Mouse (Mus musculus) heart, embryonic 14.5 days (tissue): ENCODE data around the gene Fntb. TPM values are rescaled to one million over a fixed set of nuclear protein-coding genes. Genes with fewer than 3 reads are reported as not detected.

ENCODE experiments used
- ATAC-seq: fragments of 200-750 bp; cut with Nextera tagmentation; 2 replicates; pipeline ENCODE4 v1.8.0; 2017; ENCODE audit warnings: low read depth, moderate TSS enrichment; ENCODE audit not compliant: insufficient number of reproducible peaks, insufficient read depth, low FRiP score
- H3K27ac ChIP-seq, 2 experiments: fragments of 200-500 bp in 1 of 2; fragments of 300-500 bp in 1 of 2; sonication (generic) in 1 of 2; replicated peaks in 1 of 2; 2 replicates each; pipeline ENCODE4 v1.5.1; 2012 to 2014; ENCODE audit warnings: low read depth in 2 of 2, low read length in 2 of 2, control low read depth in 1 of 2, mild to moderate bottlenecking in 1 of 2, mixed read lengths in 1 of 2; ENCODE audit not compliant: control insufficient read depth in 1 of 2, insufficient read depth in 1 of 2
- H3K27me3 ChIP-seq: fragments of 300-500 bp; sonication (generic); 2 replicates; pipeline ENCODE4 v1.6.1; 2014; ENCODE audit warnings: mild to moderate bottlenecking, low read length, control low read depth; ENCODE audit not compliant: control insufficient read depth, insufficient read depth
- H3K36me3 ChIP-seq: fragments of 300-500 bp; sonication (generic); 2 replicates; pipeline ENCODE4 v1.6.1; 2014; ENCODE audit warnings: mild to moderate bottlenecking, control low read depth, low read length, mixed read lengths; ENCODE audit not compliant: control insufficient read depth, insufficient read depth
- H3K4me1 ChIP-seq, 2 experiments: fragments of 200-500 bp in 1 of 2; fragments of 300-500 bp in 1 of 2; sonication (generic) in 1 of 2; 2 replicates each; pipeline ENCODE4 v1.6.1; 2012 to 2014; ENCODE audit warnings: low read length in 2 of 2, control low read depth in 1 of 2, mixed read lengths in 1 of 2; ENCODE audit not compliant: control insufficient read depth in 2 of 2, insufficient read depth in 2 of 2
- H3K4me2 ChIP-seq: fragments of 300-500 bp; sonication (generic); 2 replicates; pipeline ENCODE4 v1.6.1; 2014; ENCODE audit warnings: mild to moderate bottlenecking, low read length
- H3K4me3 ChIP-seq, 2 experiments: fragments of 200-500 bp in 1 of 2; fragments of 300-500 bp in 1 of 2; sonication (generic) in 1 of 2; 2 replicates each; pipeline ENCODE4 v1.5.1; 2012 to 2014; ENCODE audit warnings: low read length in 2 of 2, mild to moderate bottlenecking in 2 of 2, control low read depth in 1 of 2, low read depth in 1 of 2, moderate library complexity in 1 of 2; ENCODE audit not compliant: control insufficient read depth in 1 of 2, insufficient read depth in 1 of 2
- H3K9ac ChIP-seq: fragments of 300-500 bp; sonication (generic); 2 replicates; pipeline ENCODE4 v1.6.1; 2014; ENCODE audit warnings: mild to moderate bottlenecking, low read length
- H3K9me3 ChIP-seq: fragments of 300-500 bp; sonication (generic); 2 replicates; pipeline ENCODE4 v1.6.1; 2016; ENCODE audit warnings: low read length, control low read depth; ENCODE audit not compliant: control insufficient read depth
- WGBS: fragments of 180-500 bp; shearing (Covaris S2); extraction: QIAGEN DNeasy Blood & Tissue Kit; methylation state at CpG from one replicate; pipeline ENCODE4 v1.1.7; 2014; 5-methylcytosine and 5-hydroxymethylcytosine counted together
- polyA plus RNA-seq: library from polyadenylated mRNA; unstranded; fragments of >200 nt; fragmentation: Nextera tagmentation; extraction: Ambion mirVana; gene quantifications from 2 replicates; pipeline ENCODE4 v1.2.1, GENCODE M21; 2014

The Fntb gene
- polyA plus RNA-seq, 1 experiment from 2014 or later, result 24.5 TPM

DNA sequence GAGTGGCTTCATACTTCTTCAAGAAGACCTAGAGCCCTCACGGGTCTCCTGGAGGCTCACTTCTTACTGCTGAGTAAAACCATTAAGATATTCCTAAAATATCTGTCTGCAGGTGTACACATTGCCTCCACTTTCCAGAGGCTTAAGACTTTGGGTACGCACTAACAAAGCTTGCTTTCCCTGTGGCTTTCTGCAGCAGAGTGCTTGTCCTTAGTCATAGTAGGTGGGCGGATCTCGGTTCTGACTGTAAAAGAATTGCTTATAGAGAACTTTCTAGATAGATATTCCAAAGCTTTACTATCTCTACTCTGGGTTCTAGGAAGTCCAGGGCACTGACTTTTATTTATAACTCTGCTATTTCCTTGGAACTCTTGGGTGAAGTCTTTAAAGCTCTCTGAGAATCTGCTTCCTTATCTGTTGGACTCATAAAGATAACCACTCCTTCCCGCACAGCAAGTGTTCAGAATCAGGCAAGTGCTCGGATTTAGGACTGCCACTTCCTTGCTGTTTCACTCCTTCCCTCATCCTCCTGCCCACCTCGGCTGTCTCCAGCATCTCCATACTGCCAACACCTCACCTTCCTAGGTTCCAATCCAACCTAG lies 31.6 kb downstream of the Fntb start:
- 68% methylated on average over 7 of the region's 7 CpGs for WGBS
- H3K9ac ChIP-seq, result no peak overlapping the region
- ATAC-seq, result no peak

DNA sequence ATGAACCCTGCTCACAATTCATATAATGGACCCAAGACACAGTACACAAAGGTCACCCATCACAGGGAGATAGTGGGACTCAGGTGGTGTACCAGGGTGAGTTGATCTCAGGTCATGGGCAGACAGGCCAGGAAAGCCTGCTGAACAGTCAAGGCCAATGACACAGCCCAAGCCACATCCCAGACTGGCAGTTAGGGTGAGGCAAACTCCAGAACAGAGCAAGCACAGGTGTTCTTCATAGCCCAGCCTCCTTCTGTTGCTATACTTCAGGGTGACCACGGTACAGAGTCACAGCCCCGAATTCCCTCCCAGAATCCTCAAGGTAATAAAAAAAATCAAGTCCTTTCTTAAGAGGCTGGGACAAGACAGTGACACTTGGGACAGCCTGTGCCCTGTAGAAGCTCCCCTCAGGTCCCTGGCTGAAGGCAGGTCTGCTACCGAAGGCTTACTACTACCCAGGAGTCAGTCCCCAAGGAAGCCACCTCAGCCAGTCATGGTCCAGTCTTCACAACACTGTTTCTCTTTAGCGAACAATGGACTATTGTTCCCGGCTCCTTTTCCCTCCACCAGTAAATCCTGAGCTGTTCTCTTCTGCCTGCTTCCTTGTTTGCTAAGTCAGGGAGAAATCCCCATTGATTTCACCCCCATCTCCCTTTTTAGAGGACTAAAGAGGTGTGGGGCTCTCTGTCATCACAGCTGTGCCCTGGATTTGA lies 32.8 kb downstream of the Fntb start:
- Histone ChIP-seq H3K9me3 (no peaks in the 10 kb centered on the region), H3K9ac (no peak overlapping the region), H3K36me3 (no peaks in the 10 kb centered on the region), H3K4me2 (no peak overlapping the region), H3K4me3 (no peak overlapping the region), H3K4me1 (peaks cover 1 to 2% of the 10 kb centered on the region in 2 experiments; a peak in 2 of 4 replicates), H3K27me3 (no peaks in the 10 kb centered on the region), H3K27ac (no peak overlapping the region)
- 76% methylated on average over 5 of the region's 5 CpGs for WGBS
- no peak for ATAC-seq

More for the DNA sequence above, 31.6 kb downstream of the Fntb start:
- Histone ChIP-seq H3K27me3 (no peaks in the 10 kb centered on the region), H3K27ac (no peak overlapping the region), H3K36me3 (no peaks in the 10 kb centered on the region), H3K4me2 (no peak overlapping the region), H3K4me1 (no peaks in the 10 kb centered on the region; a peak in 1 of 4 replicates), H3K9me3 (no peaks in the 10 kb centered on the region), H3K4me3 (no peak overlapping the region)

DNA sequence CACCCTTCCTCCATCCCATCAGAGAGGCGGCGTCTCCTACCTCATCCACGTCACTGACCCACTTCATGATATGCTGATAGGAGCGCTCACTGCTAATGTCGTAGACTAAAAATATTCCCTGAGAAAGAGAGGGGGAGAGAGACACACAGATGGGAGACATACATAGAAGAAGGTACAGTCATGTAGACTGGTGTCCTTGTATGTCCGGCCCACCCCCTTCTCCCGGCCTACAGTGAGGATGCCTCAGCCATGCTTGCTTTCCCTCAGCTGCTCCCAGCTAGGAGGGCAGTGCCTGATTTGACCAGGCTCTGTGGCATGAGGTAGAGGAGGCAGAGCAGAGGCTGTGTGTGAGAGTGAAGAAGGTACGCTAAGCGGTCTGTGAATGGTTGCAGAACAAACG lies 37.6 kb downstream of the Fntb start:
- no peak overlapping the region for H3K4me3 ChIP-seq
- 61% methylated on average over 10 of the region's 10 CpGs for WGBS
- no peak overlapping the region for H3K9ac ChIP-seq
- no peaks in the 10 kb centered on the region for H3K9me3 ChIP-seq
- peaks cover 5% of the 10 kb centered on the region in 2 experiments; a peak in 2 of 4 replicates for H3K4me1 ChIP-seq
- ATAC-seq, result no peak
- H3K36me3 ChIP-seq, result no peaks in the 10 kb centered on the region
- H3K27me3 ChIP-seq, result no peaks in the 10 kb centered on the region
- H3K27ac ChIP-seq, result no peak overlapping the region
- H3K4me2 ChIP-seq, result no peak overlapping the region

DNA sequence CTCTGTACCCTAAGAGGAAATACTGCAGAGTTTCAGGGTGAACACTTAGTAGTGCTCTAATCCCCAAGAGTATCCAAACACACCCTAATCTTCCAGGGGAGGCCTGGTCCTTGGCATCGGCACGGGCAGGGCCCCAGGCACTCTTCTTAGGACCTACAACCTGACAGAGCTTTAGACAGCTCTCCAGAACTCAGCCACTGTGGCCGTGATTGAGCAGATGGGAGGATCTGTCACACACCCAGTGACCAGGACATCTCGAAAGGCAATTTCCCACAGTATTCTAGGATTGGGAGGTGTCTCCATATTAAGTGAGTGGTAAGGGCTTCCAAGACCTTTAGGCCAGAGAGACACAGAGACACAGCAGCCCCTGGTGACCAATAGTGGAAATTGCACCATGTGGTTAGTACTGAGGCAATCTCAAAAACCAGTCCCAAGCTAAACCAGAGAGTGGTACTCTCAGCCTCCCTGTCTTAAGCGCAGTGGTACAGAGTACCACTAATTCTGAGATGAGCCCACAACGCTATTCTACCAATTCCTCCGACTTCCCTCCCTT lies 38.4 kb downstream of the Fntb start:
- no peak overlapping the region for H3K4me2 ChIP-seq
- ATAC-seq, result peak; percentile 16; the same call in 1 of the 2 replicates
- H3K9me3 ChIP-seq, result no peaks in the 10 kb centered on the region
- no peak overlapping the region for H3K4me3 ChIP-seq
- H3K36me3 ChIP-seq, result no peaks in the 10 kb centered on the region
- WGBS, result 46% methylated on average over 7 of the region's 7 CpGs
- H3K27me3 ChIP-seq, result no peaks in the 10 kb centered on the region
- H3K4me1 ChIP-seq, result peaks cover 5% of the 10 kb centered on the region in 2 experiments; a peak in 2 of 4 replicates
- no peak overlapping the region for H3K27ac ChIP-seq
- H3K9ac ChIP-seq, result no peak overlapping the region

DNA sequence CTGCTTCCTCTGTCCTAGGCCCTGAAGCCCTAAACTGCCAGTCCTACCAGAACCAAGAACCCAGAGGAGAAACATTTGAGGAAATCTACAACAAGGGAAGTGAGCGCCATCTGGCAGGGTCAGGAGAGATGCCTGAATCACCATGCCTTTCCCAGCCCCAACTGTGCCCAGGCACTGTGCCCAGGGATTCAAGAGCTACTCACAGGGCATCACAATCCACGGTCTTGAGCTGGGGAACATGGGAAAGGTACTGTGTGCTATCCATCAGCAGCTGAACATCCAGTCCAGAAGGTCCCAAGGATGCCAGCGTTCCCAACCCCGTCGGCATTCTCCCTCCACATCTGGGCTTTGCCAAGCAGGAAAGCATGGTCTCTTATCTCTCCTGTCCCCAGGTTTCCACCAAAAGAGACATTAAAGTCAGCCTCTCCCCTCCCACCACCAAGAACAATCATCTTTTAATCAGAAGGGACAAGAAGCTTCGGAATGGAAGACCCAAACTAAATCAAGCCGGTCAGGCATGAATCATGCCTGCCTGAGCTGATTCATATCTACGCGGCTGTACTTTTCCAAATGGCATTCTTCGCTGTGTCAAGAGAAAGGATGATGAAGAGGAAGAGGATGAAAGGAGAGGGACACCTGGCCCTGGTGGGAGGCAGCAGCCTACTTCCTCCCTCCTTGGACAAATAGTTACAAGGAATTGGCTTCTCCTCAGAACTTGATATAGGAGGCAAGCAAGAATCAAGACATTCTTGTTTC lies 39.8 kb downstream of the Fntb start:
- no peak overlapping the region for H3K27ac ChIP-seq
- 78% methylated on average over 10 of the region's 10 CpGs for WGBS
- no peak overlapping the region for H3K9ac ChIP-seq
- H3K36me3 ChIP-seq, result no peaks in the 10 kb centered on the region
- no peaks in the 10 kb centered on the region for H3K27me3 ChIP-seq
- ATAC-seq, result no peak
- H3K9me3 ChIP-seq, result no peaks in the 10 kb centered on the region
- H3K4me1 ChIP-seq, result peaks cover 5% of the 10 kb centered on the region in 2 experiments; a peak in 2 of 4 replicates
- no peak overlapping the region for H3K4me3 ChIP-seq
- H3K4me2 ChIP-seq, result no peak overlapping the region

DNA sequence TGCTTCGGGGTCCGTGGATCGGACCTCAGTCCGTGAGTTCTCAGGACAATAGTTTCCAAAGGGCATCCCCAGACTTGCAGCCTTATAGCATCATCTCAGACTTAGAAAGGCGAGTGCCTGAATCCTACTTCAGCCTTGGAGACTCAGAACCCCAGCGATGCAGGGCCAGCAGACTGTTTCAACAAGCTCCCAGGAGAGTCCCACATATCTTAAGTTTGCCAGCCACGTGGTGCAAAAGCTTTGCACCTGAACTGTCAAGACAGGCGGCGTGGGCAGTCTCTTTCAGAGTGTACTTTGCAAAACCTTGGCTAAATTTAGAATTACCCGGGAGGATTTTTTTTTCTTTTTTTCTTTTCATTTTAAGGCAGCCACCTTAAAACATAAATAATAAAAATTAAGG lies 42.4 kb downstream of the Fntb start:
- ATAC-seq, result no peak
- no peak overlapping the region for H3K9ac ChIP-seq
- H3K36me3 ChIP-seq, result no peaks in the 10 kb centered on the region
- H3K4me1 ChIP-seq, result peaks cover 5% of the 10 kb centered on the region in 2 experiments; a peak in 2 of 4 replicates
- H3K27ac ChIP-seq, result no peak overlapping the region
- no peak overlapping the region for H3K4me2 ChIP-seq
- no peaks in the 10 kb centered on the region for H3K9me3 ChIP-seq
- no peaks in the 10 kb centered on the region for H3K27me3 ChIP-seq
- WGBS, result 68% methylated on average over 10 of the region's 10 CpGs
- no peak overlapping the region for H3K4me3 ChIP-seq

DNA sequence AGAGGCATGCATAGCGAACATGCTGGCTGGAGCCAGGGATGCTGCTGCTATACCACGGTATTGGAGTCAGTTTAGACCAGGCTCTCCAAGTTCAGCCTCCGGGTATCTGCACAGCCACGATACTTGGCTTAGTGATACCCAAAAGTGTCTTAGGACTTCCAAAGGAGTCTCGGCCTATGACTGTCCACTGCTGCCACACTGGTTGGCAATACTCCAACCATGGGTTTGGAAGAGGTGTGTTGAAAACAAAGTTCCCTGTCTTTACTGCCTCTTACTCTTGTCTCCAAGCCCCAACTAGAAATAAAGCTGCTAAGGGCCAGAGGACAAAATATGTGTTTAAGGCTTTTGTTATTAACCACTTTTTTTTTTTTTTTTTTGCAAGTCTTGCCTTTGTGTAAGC lies 45.1 kb downstream of the Fntb start:
- Histone ChIP-seq H3K9ac (no peak overlapping the region), H3K27me3 (no peaks in the 10 kb centered on the region), H3K4me2 (no peak overlapping the region), H3K36me3 (no peaks in the 10 kb centered on the region), H3K9me3 (no peaks in the 10 kb centered on the region), H3K4me1 (peaks cover 0 to 2% of the 10 kb centered on the region in 2 experiments; a peak in 1 of 4 replicates), H3K27ac (no peak overlapping the region), H3K4me3 (no peak overlapping the region)
- ATAC-seq, result no peak
- WGBS, result 83% methylated on average over 5 of the region's 5 CpGs
